ENCODE assay signal across 26 mouse cellular contexts in genomic region chr16:57235871-57236510, GRCm38 (mm10). TPM values are rescaled to one million over a fixed set of nuclear protein-coding genes. Genes with fewer than 3 reads are reported as not detected.
DNase-seq lines count a peak whose midpoint lies in the region; ATAC-seq and TF ChIP-seq lines count a peak whose summit lies in the region.
"Had no signal": no experiment of that assay in that cellular context is flagged by ENCODE, and none has a peak within 500 bp of the region (broad histone marks: within the 10 kb centered on the region; RNA-seq: fewer than 3 reads in every experiment).

No protein-coding gene starts in this region.

- intact Hi-C loops in left cerebral cortex, postnatal 25 days (cut with DNase I): no loop called here

- no peaks in the 10 kb centered on the region for H3K4me1 ChIP-seq in limb, embryonic 13.5 days
- H3K4me1 ChIP-seq in limb, embryonic 10.5 days: 0 out of 2 replicates have a peak, but pooled peaks cover 3% of the 10 kb centered on the region
- H3K4me1 ChIP-seq in limb, embryonic 14.5 days (ENCODE audit: control insufficient read depth, insufficient read depth, low read length): 0 out of 2 replicates have a peak, but pooled peaks cover 4% of the 10 kb centered on the region
- H3K4me1 ChIP-seq: embryonic facial prominence, embryonic 12.5 days; forebrain, embryonic 13.5 days had no signal

- ATAC-seq in limb, embryonic 13.5 days (ENCODE audit: low FRiP score, low read depth): no peak
- ATAC-seq in limb, embryonic 14.5 days (ENCODE audit: low FRiP score, low read depth): no peak
- ATAC-seq: CD4-positive, CD25-positive, alpha-beta regulatory T cell, adult 4 months; forebrain, embryonic 13.5 days; hindbrain, embryonic 16.5 days; inflammation-experienced regulatory T-cells, adult 6 months; intestine, postnatal 0 days; Patski had no signal

- WGBS in limb, embryonic 13.5 days: 45% methylated on average over 7 of the region's 7 CpGs
- WGBS in limb, embryonic 10.5 days: 67% methylated on average over 7 of the region's 7 CpGs
- 37% methylated on average over 7 of the region's 7 CpGs for WGBS in limb, embryonic 14.5 days

- H3K27me3 ChIP-seq in limb, embryonic 13.5 days: no peaks in the 10 kb centered on the region
- H3K27me3 ChIP-seq in limb, embryonic 10.5 days (ENCODE audit: low read depth, poor library complexity, severe bottlenecking): no peaks in the 10 kb centered on the region
- no peaks in the 10 kb centered on the region for H3K27me3 ChIP-seq in limb, embryonic 14.5 days (ENCODE audit: control insufficient read depth, insufficient read depth, low read length)
- H3K27me3 ChIP-seq: embryonic facial prominence, embryonic 12.5 days; forebrain, embryonic 13.5 days; heart, embryonic 12.5 days; Patski had no signal

- no peak for DNase-seq in limb, embryonic 10.5 days (ENCODE audit: low spot score)
- peak; percentile 85 for DNase-seq in Muller cell, postnatal 12 days (ENCODE audit: inconsistent ontology term)
- DNase-seq in R1 (ENCODE audit: low read depth, low spot score): peak; percentile 31
- peak; percentile 37 for DNase-seq in limb, embryonic 14.5 days (ENCODE audit: low spot score)
- DNase-seq in spleen, postnatal 36 days (ENCODE audit: low spot score in 2 of 2): no peak
- no peak for DNase-seq in left cerebral cortex, postnatal 25 days (ENCODE audit: low spot score in 2 of 2)
- DNase-seq: adrenal gland, adult 8-10 months; adrenal gland, postnatal 36 days; B cell, adult 2 months; cerebellum, adult 2 months; cerebellum, postnatal 10 days; gastrocnemius, postnatal 14 days; heart, adult 2 months; heart, postnatal 36 days had no signal

- H3K4me2 ChIP-seq in limb, embryonic 13.5 days (replicated peaks): no peak overlapping the region
- H3K4me2 ChIP-seq in limb, embryonic 14.5 days (replicated peaks; ENCODE audit: low read depth, low read length, severe bottlenecking): no peak overlapping the region
- H3K4me2 ChIP-seq: embryonic facial prominence, embryonic 12.5 days; forebrain, embryonic 13.5 days; heart, embryonic 12.5 days had no signal

- no peaks in the 10 kb centered on the region for H3K36me3 ChIP-seq in limb, embryonic 13.5 days
- no peaks in the 10 kb centered on the region for H3K36me3 ChIP-seq in limb, embryonic 10.5 days
- H3K36me3 ChIP-seq in limb, embryonic 14.5 days (ENCODE audit: control insufficient read depth, insufficient read depth, low read length): no peaks in the 10 kb centered on the region
- H3K36me3 ChIP-seq: embryonic facial prominence, embryonic 12.5 days; G1E; heart, embryonic 12.5 days had no signal

- 0 out of 2 replicates have a peak overlapping the region, but pooled peaks have one; percentile 17 for H3K27ac ChIP-seq in limb, embryonic 13.5 days
- H3K27ac ChIP-seq in limb, embryonic 10.5 days: no peak overlapping the region
- H3K27ac ChIP-seq in limb, embryonic 14.5 days (replicated peaks; ENCODE audit: low read depth, low read length): no peak overlapping the region
- H3K27ac ChIP-seq: embryonic facial prominence, embryonic 12.5 days; forebrain, embryonic 13.5 days; heart, adult 2 months had no signal

- no peak overlapping the region for H3K9ac ChIP-seq in limb, embryonic 13.5 days
- H3K9ac ChIP-seq in limb, embryonic 14.5 days (ENCODE audit: low read depth, low read length, severe bottlenecking): no peak overlapping the region
- H3K9ac ChIP-seq: embryonic facial prominence, embryonic 12.5 days; forebrain, embryonic 13.5 days; heart, embryonic 12.5 days had no signal

- TF ChIP-seq POLR2A in limb, embryonic 14.5 days (IDR thresholded peaks at IDR 0.05; ENCODE audit: borderline replicate concordance, extremely low read depth, insufficient read depth, insufficient read length): no peak

- H3K4me3 ChIP-seq in limb, embryonic 13.5 days: no peak overlapping the region
- H3K4me3 ChIP-seq in limb, embryonic 10.5 days: no peak overlapping the region
- no peak overlapping the region for H3K4me3 ChIP-seq in limb, embryonic 14.5 days (replicated peaks; ENCODE audit: low read length)
- H3K4me3 ChIP-seq: embryonic facial prominence, embryonic 12.5 days; forebrain, embryonic 13.5 days; heart, adult 2 months; heart, embryonic 12.5 days had no signal

- H3K9me3 ChIP-seq in limb, embryonic 13.5 days: no peaks in the 10 kb centered on the region
- H3K9me3 ChIP-seq in limb, embryonic 10.5 days (replicated peaks): no peaks in the 10 kb centered on the region
- no peaks in the 10 kb centered on the region for H3K9me3 ChIP-seq in limb, embryonic 14.5 days (ENCODE audit: control insufficient read depth, low read length)
- H3K9me3 ChIP-seq: embryonic facial prominence, embryonic 12.5 days; forebrain, embryonic 13.5 days; G1E; heart, embryonic 12.5 days had no signal

RNA-seq across cellular contexts. Expression of gene Tbc1d23, which starts 4.7 kb away (rescaled TPM):
- polyA plus RNA-seq in limb, embryonic 13.5 days (2015; fragmentation: Nextera tagmentation; extraction: Ambion mirVana): 30.9 and 35.3 TPM in 2 replicates
- 16.5 and 23.5 TPM in 2 replicates for polyA plus RNA-seq in limb, embryonic 10.5 days (2016; fragmentation: Nextera tagmentation; extraction: Ambion mirVana)
- polyA plus RNA-seq in limb, embryonic 14.5 days (2012; rRNA removed): 46.6 and 51.5 TPM in 2 replicates
- 38.9 and 44.0 TPM in 2 replicates for polyA plus RNA-seq in limb, embryonic 14.5 days (2014; fragmentation: Nextera tagmentation; extraction: Ambion mirVana)
- 10 to 100 TPM; 40.6 to 48.6 TPM for total RNA-seq in left cerebral cortex, postnatal 25 days (2021)

RNA-seq across cellular contexts. Expression of gene Tmem30c, which starts 56.7 kb away (rescaled TPM):
- 0.11 and 0.17 TPM in 2 replicates for polyA plus RNA-seq in limb, embryonic 13.5 days (2015; fragmentation: Nextera tagmentation; extraction: Ambion mirVana)
- 0.10 and 0.19 TPM in 2 replicates for polyA plus RNA-seq in limb, embryonic 10.5 days (2016; fragmentation: Nextera tagmentation; extraction: Ambion mirVana)
- 0.08 and 0.35 TPM in 2 replicates for polyA plus RNA-seq in limb, embryonic 14.5 days (2012; rRNA removed)
- not detected in 2 replicates for polyA plus RNA-seq in limb, embryonic 14.5 days (2014; fragmentation: Nextera tagmentation; extraction: Ambion mirVana)
- under 1 TPM; 0.18 to 0.53 TPM for total RNA-seq in left cerebral cortex, postnatal 25 days (2021)
- total RNA-seq: adrenal gland, postnatal 36 days; gastrocnemius, adult 18-20 months; gastrocnemius, postnatal 14 days; heart, adult 2 months; heart, postnatal 36 days had no signal
- polyA plus RNA-seq: CD4-positive, CD25-positive, alpha-beta regulatory T cell, adult 4 months; G1E; heart, adult 2 months; heart, embryonic 12.5 days; heart, embryonic 16.5 days; intestine, postnatal 0 days; Patski had no signal

Comparison
In these comparisons a context has a peak if more than half of its experiments do, and no peak if none do; other contexts are left out.
1. DNase-seq: peak in Muller cell, postnatal 12 days (single experiment), R1 (single experiment) and limb, embryonic 14.5 days (single experiment); none in limb, embryonic 10.5 days (single experiment), spleen, postnatal 36 days (0 of 2) and left cerebral cortex, postnatal 25 days (0 of 2).